In the genomic region with DNA sequence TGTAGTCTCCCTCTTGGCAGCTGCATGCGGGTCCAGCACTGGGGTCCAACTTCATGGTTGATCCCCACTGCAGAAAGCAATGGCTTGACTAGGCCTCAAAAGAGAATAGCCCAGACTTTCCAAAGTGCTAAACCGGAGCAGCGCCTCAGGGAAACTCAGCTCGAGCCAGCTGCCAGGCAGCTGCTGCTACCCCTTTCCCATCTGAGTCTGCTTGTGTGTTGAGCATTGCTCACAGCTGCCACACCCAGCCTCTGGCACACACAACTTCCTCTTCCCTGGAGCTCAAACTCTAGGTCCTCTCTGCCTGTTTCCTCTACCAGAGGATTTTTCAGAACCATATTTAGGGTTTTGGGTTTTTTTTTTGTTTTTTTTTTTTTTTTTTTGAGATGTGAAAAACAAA, we compare ENCODE assay signal across 9 mouse cellular contexts.
DNase-seq lines count a peak whose midpoint lies in the region; ATAC-seq and TF ChIP-seq lines count a peak whose summit lies in the region.
"Had no signal": no experiment of that assay in that cellular context is flagged by ENCODE, and none has a peak within 500 bp of the region (broad histone marks: within the 10 kb centered on the region; RNA-seq: fewer than 3 reads in every experiment).

No protein-coding gene starts in this region.

- H3K36me3 ChIP-seq in intestine, embryonic 14.5 days (ENCODE audit: control insufficient read depth, insufficient read depth, low read length), result no peaks in the 10 kb centered on the region
- no peaks in the 10 kb centered on the region for H3K36me3 ChIP-seq in intestine, postnatal 0 days (ENCODE audit: control insufficient read depth, insufficient read depth)
- H3K36me3 ChIP-seq in embryonic facial prominence, embryonic 13.5 days, result no peaks in the 10 kb centered on the region
- H3K36me3 ChIP-seq in limb, embryonic 14.5 days (ENCODE audit: control insufficient read depth, insufficient read depth, low read length), result no peaks in the 10 kb centered on the region

- DNase-seq in intestine, embryonic 14.5 days (ENCODE audit: low spot score), result peak; percentile 60
- peak; percentile 69 for DNase-seq in A20 (ENCODE audit: low read depth, low spot score)
- peak; percentile 68 for DNase-seq in limb, embryonic 14.5 days (ENCODE audit: low spot score)
- DNase-seq in cerebellum, postnatal 36 days, result no peak
- no peak for DNase-seq in cerebellum, postnatal 10 days

- H3K27me3 ChIP-seq in intestine, embryonic 14.5 days (replicated peaks; ENCODE audit: control insufficient read depth, insufficient read depth, low read length), result no peaks in the 10 kb centered on the region
- H3K27me3 ChIP-seq in intestine, postnatal 0 days (replicated peaks; ENCODE audit: control insufficient read depth, insufficient read depth, low read length), result no peaks in the 10 kb centered on the region
- H3K27me3 ChIP-seq in embryonic facial prominence, embryonic 13.5 days, result no peaks in the 10 kb centered on the region
- no peaks in the 10 kb centered on the region for H3K27me3 ChIP-seq in limb, embryonic 14.5 days (ENCODE audit: control insufficient read depth, insufficient read depth, low read length)

- WGBS in intestine, embryonic 14.5 days, result 56% methylated on average over 4 of the region's 4 CpGs
- WGBS in intestine, postnatal 0 days, result 54% methylated on average over 4 of the region's 4 CpGs
- WGBS in embryonic facial prominence, embryonic 13.5 days, result 49% methylated on average over 4 of the region's 4 CpGs
- WGBS in limb, embryonic 14.5 days, result 37% methylated on average over 4 of the region's 4 CpGs

- no peak overlapping the region for H3K9ac ChIP-seq in intestine, embryonic 14.5 days (ENCODE audit: low read length)
- H3K9ac ChIP-seq in intestine, postnatal 0 days (ENCODE audit: low read depth, low read length), result no peak overlapping the region
- no peak overlapping the region for H3K9ac ChIP-seq in embryonic facial prominence, embryonic 13.5 days
- H3K9ac ChIP-seq in limb, embryonic 14.5 days (ENCODE audit: low read depth, low read length, severe bottlenecking), result no peak overlapping the region

- no peaks in the 10 kb centered on the region for H3K9me3 ChIP-seq in intestine, embryonic 14.5 days (ENCODE audit: control insufficient read depth, low read length)
- H3K9me3 ChIP-seq in intestine, postnatal 0 days (ENCODE audit: control insufficient read depth), result no peaks in the 10 kb centered on the region
- H3K9me3 ChIP-seq in embryonic facial prominence, embryonic 13.5 days, result no peaks in the 10 kb centered on the region
- H3K9me3 ChIP-seq in limb, embryonic 14.5 days (ENCODE audit: control insufficient read depth, low read length), result no peaks in the 10 kb centered on the region

- no peak overlapping the region for H3K27ac ChIP-seq in intestine, embryonic 14.5 days (ENCODE audit: low read depth)
- no peak overlapping the region for H3K27ac ChIP-seq in intestine, postnatal 0 days (ENCODE audit: low read depth, low read length)
- peak overlapping the region; percentile 60 for H3K27ac ChIP-seq in embryonic facial prominence, embryonic 13.5 days
- peak overlapping the region; percentile 20; the same call in 1 of the 2 replicates for H3K27ac ChIP-seq in limb, embryonic 14.5 days (replicated peaks; ENCODE audit: low read depth, low read length)

- no peak overlapping the region for H3K4me3 ChIP-seq in intestine, embryonic 14.5 days (ENCODE audit: low read depth, low read length)
- no peak overlapping the region for H3K4me3 ChIP-seq in intestine, postnatal 0 days (ENCODE audit: low read depth, low read length)
- no peak overlapping the region for H3K4me3 ChIP-seq in embryonic facial prominence, embryonic 13.5 days
- H3K4me3 ChIP-seq in limb, embryonic 14.5 days (replicated peaks; ENCODE audit: low read length), result no peak overlapping the region

- TF ChIP-seq POLR2A in limb, embryonic 14.5 days (IDR thresholded peaks at IDR 0.05; ENCODE audit: borderline replicate concordance, extremely low read depth, insufficient read depth, insufficient read length), result no peak

- no peaks in the 10 kb centered on the region for H3K4me1 ChIP-seq in intestine, embryonic 14.5 days (replicated peaks; ENCODE audit: control insufficient read depth, insufficient read depth, low read length)
- no peaks in the 10 kb centered on the region for H3K4me1 ChIP-seq in intestine, postnatal 0 days (replicated peaks; ENCODE audit: control insufficient read depth, insufficient read depth, low read length)
- H3K4me1 ChIP-seq in embryonic facial prominence, embryonic 13.5 days, result peaks cover 5% of the 10 kb centered on the region; the same call in 1 of the 2 replicates
- no peaks in the 10 kb centered on the region; the same call in 1 of the 2 replicates for H3K4me1 ChIP-seq in limb, embryonic 14.5 days (ENCODE audit: control insufficient read depth, insufficient read depth, low read length)

- no peak for ATAC-seq in intestine, embryonic 14.5 days (replicated peaks; ENCODE audit: low FRiP score, low TSS enrichment, low read depth)
- no peak for ATAC-seq in intestine, postnatal 0 days
- ATAC-seq in embryonic facial prominence, embryonic 13.5 days (ENCODE audit: insufficient number of reproducible peaks, insufficient read depth, low FRiP score, low TSS enrichment, low read depth), result no peak
- ATAC-seq in limb, embryonic 14.5 days (ENCODE audit: low FRiP score, low read depth), result no peak
- no peak for ATAC-seq in cerebellum, adult (ENCODE audit: insufficient number of reproducible peaks, low FRiP score, low TSS enrichment)
- ATAC-seq: inflammation-experienced regulatory T-cells, adult 6 months had no signal

- TF ChIP-seq CTCF in intestine, postnatal 0 days (IDR thresholded peaks at IDR 0.05; ENCODE audit: low read depth), result no peak

- H3K4me2 ChIP-seq in intestine, embryonic 14.5 days (ENCODE audit: low read length), result no peak overlapping the region
- no peak overlapping the region for H3K4me2 ChIP-seq in intestine, postnatal 0 days (replicated peaks; ENCODE audit: low read depth)
- H3K4me2 ChIP-seq in embryonic facial prominence, embryonic 13.5 days, result no peak overlapping the region
- H3K4me2 ChIP-seq in limb, embryonic 14.5 days (replicated peaks; ENCODE audit: low read depth, low read length, severe bottlenecking), result no peak overlapping the region

Comparison
In these comparisons a context has a peak if more than half of its experiments do, and no peak if none do; other contexts are left out.
1. DNase-seq: peak in intestine, embryonic 14.5 days (single experiment), A20 (single experiment) and limb, embryonic 14.5 days (single experiment); none in cerebellum, postnatal 36 days (0 of 2) and cerebellum, postnatal 10 days (0 of 2).
2. H3K27ac ChIP-seq: peak in embryonic facial prominence, embryonic 13.5 days (single experiment) and limb, embryonic 14.5 days (single experiment); none in intestine, embryonic 14.5 days (single experiment) and intestine, postnatal 0 days (single experiment).